Comparison of ENCODE assay signal across 12 mouse cellular contexts in the genomic region with DNA sequence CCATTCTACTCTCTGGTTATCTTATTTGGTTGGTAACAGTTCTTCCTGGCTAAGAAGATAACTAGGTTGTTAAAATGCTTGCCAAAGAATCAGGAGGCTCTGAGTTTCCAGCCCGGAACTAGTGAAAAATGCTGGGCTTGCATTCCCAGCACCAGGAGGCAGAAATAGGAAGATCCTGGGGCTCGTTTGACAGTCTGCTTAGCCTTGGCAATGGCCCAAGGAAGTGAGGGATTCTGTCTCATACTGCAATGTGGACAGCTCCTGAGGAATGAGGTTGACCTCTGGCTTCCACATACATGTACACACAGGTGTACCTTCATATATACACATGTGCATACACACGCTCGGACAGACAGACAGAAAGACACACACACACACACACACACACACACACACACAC.
A peak's percentile ranks its signal among the peaks of the same experiment; 100 is the strongest.
DNase-seq lines count a peak whose midpoint lies in the region; ATAC-seq lines count a peak whose summit lies in the region.
"Had no signal": no experiment of that assay in that cellular context is flagged by ENCODE, and none has a peak within 500 bp of the region (broad histone marks: within the 10 kb centered on the region; RNA-seq: fewer than 3 reads in every experiment).

No protein-coding gene starts in this region.

- H3K27ac ChIP-seq in heart, embryonic 10.5 days, result no peak overlapping the region
- H3K27ac ChIP-seq: embryonic facial prominence, embryonic 12.5 days; intestine, embryonic 15.5 days; liver, embryonic 15.5 days; midbrain, embryonic 12.5 days had no signal

- H3K27me3 ChIP-seq in heart, embryonic 10.5 days (ENCODE audit: insufficient read depth, poor library complexity, severe bottlenecking), result no peaks in the 10 kb centered on the region
- H3K27me3 ChIP-seq: embryonic facial prominence, embryonic 12.5 days; intestine, embryonic 15.5 days; liver, embryonic 15.5 days; midbrain, embryonic 12.5 days had no signal

- WGBS in heart, embryonic 10.5 days, result 55% methylated on average over 4 of the region's 4 CpGs

- no peaks in the 10 kb centered on the region for H3K4me1 ChIP-seq in heart, embryonic 10.5 days
- H3K4me1 ChIP-seq: intestine, embryonic 15.5 days; liver, embryonic 15.5 days had no signal

- no peaks in the 10 kb centered on the region for H3K9me3 ChIP-seq in heart, embryonic 10.5 days
- H3K9me3 ChIP-seq: embryonic facial prominence, embryonic 12.5 days; intestine, embryonic 15.5 days; liver, embryonic 15.5 days; midbrain, embryonic 12.5 days had no signal

- ATAC-seq in megakaryocyte-erythroid progenitor cell, adult 5-6 weeks (replicated peaks; ENCODE audit: low FRiP score, low TSS enrichment, poor library complexity, severe bottlenecking), result peak; percentile 80
- ATAC-seq: intestine, embryonic 15.5 days had no signal

- peak; percentile 83 for DNase-seq in heart, adult 11 months
- no peak for DNase-seq in heart, embryonic 10.5 days (ENCODE audit: low spot score)
- DNase-seq in right cerebral cortex, postnatal 4 days, result peak; percentile 13
- DNase-seq in right cerebral cortex, postnatal 14 days, result no peak
- peak; percentile 9 for DNase-seq in cerebellum, adult 9-10 months
- DNase-seq in layer of hippocampus, adult 18-20 months (ENCODE audit: low spot score in 2 of 2), result no peak

- H3K4me3 ChIP-seq in heart, embryonic 10.5 days, result no peak overlapping the region
- H3K4me3 ChIP-seq: embryonic facial prominence, embryonic 12.5 days; intestine, embryonic 15.5 days; liver, embryonic 15.5 days; midbrain, embryonic 12.5 days had no signal

- H3K36me3 ChIP-seq in heart, embryonic 10.5 days, result no peaks in the 10 kb centered on the region
- H3K36me3 ChIP-seq: embryonic facial prominence, embryonic 12.5 days; G1E; intestine, embryonic 15.5 days; liver, embryonic 15.5 days; midbrain, embryonic 12.5 days had no signal

Comparison
In these comparisons a context has a peak if more than half of its experiments do, and no peak if none do; other contexts are left out.
1. DNase-seq: peak in heart, adult 11 months (single experiment), right cerebral cortex, postnatal 4 days (single experiment) and cerebellum, adult 9-10 months (single experiment); none in heart, embryonic 10.5 days (single experiment), right cerebral cortex, postnatal 14 days (single experiment) and layer of hippocampus, adult 18-20 months (0 of 2).